In genomic region chr4:83656571-83656970, GRCm38 (mm10) we compare ENCODE assay signal across 8 mouse cellular contexts.
A peak's percentile ranks its signal among the peaks of the same experiment; 100 is the strongest.
DNase-seq lines count a peak whose midpoint lies in the region; ATAC-seq lines count a peak whose summit lies in the region.

No protein-coding gene starts in this region.

- WGBS in limb, embryonic 12.5 days: 8% methylated on average over 10 of the region's 10 CpGs

- peaks cover 13% of the 10 kb centered on the region for H3K4me1 ChIP-seq in limb, embryonic 12.5 days (replicated peaks)

- H3K9me3 ChIP-seq in limb, embryonic 12.5 days: no peaks in the 10 kb centered on the region

- no peaks in the 10 kb centered on the region for H3K27me3 ChIP-seq in limb, embryonic 12.5 days

- H3K4me3 ChIP-seq in limb, embryonic 12.5 days (replicated peaks): no peak overlapping the region

- no peak overlapping the region for H3K9ac ChIP-seq in limb, embryonic 12.5 days (replicated peaks)

- H3K4me2 ChIP-seq in limb, embryonic 12.5 days: peak overlapping the region; percentile 34

- DNase-seq in cerebellum, adult 11-12 months: peak; percentile 5
- peak; percentile 68 to 79 for DNase-seq in cerebellum, postnatal 10 days
- peak; percentile 22 for DNase-seq in heart, postnatal 4 days
- peak; percentile 28 for DNase-seq in ovary, postnatal 36 days (ENCODE audit: low spot score)
- no peak for DNase-seq in thymus, postnatal 14 days
- no peak for DNase-seq in thymus, postnatal 4 days

- H3K27ac ChIP-seq in limb, embryonic 12.5 days: peak overlapping the region; percentile 2; the same call in 1 of the 2 replicates

- H3K36me3 ChIP-seq in limb, embryonic 12.5 days: no peaks in the 10 kb centered on the region

- no peak for ATAC-seq in cerebellum, adult (ENCODE audit: insufficient number of reproducible peaks, low FRiP score, low TSS enrichment)
- 0 out of 2 replicates have a peak, but pooled peaks have one; percentile 42 for ATAC-seq in limb, embryonic 12.5 days (ENCODE audit: insufficient number of reproducible peaks, insufficient read depth, low FRiP score, low TSS enrichment, low read depth)

Comparison
In these comparisons a context has a peak if more than half of its experiments do, and no peak if none do; other contexts are left out.
1. DNase-seq: peak in cerebellum, adult 11-12 months (single experiment), cerebellum, postnatal 10 days (2 of 2), heart, postnatal 4 days (single experiment) and ovary, postnatal 36 days (single experiment); none in thymus, postnatal 14 days (single experiment) and thymus, postnatal 4 days (single experiment).